Mouse (Mus musculus) forebrain, embryonic 15.5 days (tissue): ENCODE data around the gene Unc80. TPM values are rescaled to one million over a fixed set of nuclear protein-coding genes. Genes with fewer than 3 reads are reported as not detected.
"Not testable (repeated sequence)": the region's sequence is repeated elsewhere in the genome, so short reads cannot be mapped to it uniquely, and the experiment has no call there.

Experiments used
- ATAC-seq: fragments of 200-750 bp; cut with Nextera tagmentation; replicated peaks from 2 replicates; pipeline ENCODE4 v1.8.0; 2017; ENCODE audit warnings: mild to moderate bottlenecking, moderate TSS enrichment, moderate library complexity
- H3K27ac ChIP-seq: fragments of 300-500 bp; sonication (generic); replicated peaks from 2 replicates; pipeline ENCODE4 v1.5.1; 2015; ENCODE audit warnings: mild to moderate bottlenecking, inconsistent platforms
- H3K27me3 ChIP-seq: fragments of 300-500 bp; sonication (generic); 2 replicates; pipeline ENCODE4 v1.6.1; 2015; ENCODE audit warnings: inconsistent platforms
- H3K36me3 ChIP-seq: fragments of 300-500 bp; sonication (generic); 2 replicates; pipeline ENCODE4 v1.6.1; 2015; ENCODE audit warnings: mild to moderate bottlenecking, inconsistent platforms
- H3K4me1 ChIP-seq: fragments of 300-500 bp; sonication (generic); 2 replicates; pipeline ENCODE4 v1.6.1; 2015; ENCODE audit warnings: inconsistent platforms
- H3K4me2 ChIP-seq: fragments of 300-500 bp; sonication (generic); replicated peaks from 2 replicates; pipeline ENCODE4 v1.6.1; 2015; ENCODE audit warnings: mild to moderate bottlenecking, inconsistent platforms
- H3K4me3 ChIP-seq: fragments of 300-500 bp; sonication (generic); 2 replicates; pipeline ENCODE4 v1.5.1; 2015; ENCODE audit warnings: mild to moderate bottlenecking, inconsistent platforms
- H3K9ac ChIP-seq: fragments of 300-500 bp; sonication (generic); replicated peaks from 2 replicates; pipeline ENCODE4 v1.6.1; 2015; ENCODE audit warnings: mild to moderate bottlenecking, inconsistent platforms
- H3K9me3 ChIP-seq: fragments of 300-500 bp; sonication (generic); 2 replicates; pipeline ENCODE4 v1.6.1; 2016; ENCODE audit warnings: inconsistent platforms
- WGBS: fragments of 180-500 bp; shearing (Covaris S2); methylation state at CpG from one replicate; pipeline ENCODE4 v1.1.7; 2015; ENCODE audit warnings: mixed read lengths; 5-methylcytosine and 5-hydroxymethylcytosine counted together
- polyA plus RNA-seq: library from polyadenylated mRNA; unstranded; fragments of >200 nt; fragmentation: Nextera tagmentation; extraction: Ambion mirVana; gene quantifications from 2 replicates; pipeline ENCODE4 v1.2.1, GENCODE M21; 2015

Unc80 gene
- polyA plus RNA-seq, 1 experiment from 2014 or later, result 3.9 TPM

DNA sequence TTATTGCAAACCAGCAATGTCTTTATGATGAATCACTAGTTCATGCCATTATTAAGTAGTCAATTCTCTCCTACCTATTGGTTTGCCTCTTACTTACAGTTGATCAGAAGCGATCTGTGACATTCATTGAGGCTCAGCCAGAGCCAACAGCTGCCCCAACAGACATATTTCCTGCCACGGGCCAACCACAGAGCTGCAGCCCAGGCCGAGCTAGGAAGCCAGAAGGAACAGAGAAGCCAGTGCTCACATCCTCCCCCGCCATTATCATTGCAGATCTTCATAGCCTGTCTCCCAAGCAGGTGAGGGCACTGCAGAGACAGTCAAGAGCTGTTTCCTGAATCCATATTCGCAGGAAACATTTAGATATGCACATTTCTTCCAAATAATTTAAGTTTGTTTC lies 226.1 kb downstream of the Unc80 start:
- no peaks in the 10 kb centered on the region for H3K27me3 ChIP-seq
- H3K4me1 ChIP-seq, result 0 out of 2 replicates have a peak, but pooled peaks cover 7% of the 10 kb centered on the region
- no peak for ATAC-seq
- WGBS, result 82% methylated on average over 5 of the region's 5 CpGs
- no peak overlapping the region for H3K4me3 ChIP-seq
- H3K27ac ChIP-seq, result no peak overlapping the region
- H3K4me2 ChIP-seq, result no peak overlapping the region
- H3K9ac ChIP-seq, result no peak overlapping the region
- H3K9me3 ChIP-seq, result no peaks in the 10 kb centered on the region
- H3K36me3 ChIP-seq, result no peaks in the 10 kb centered on the region

DNA sequence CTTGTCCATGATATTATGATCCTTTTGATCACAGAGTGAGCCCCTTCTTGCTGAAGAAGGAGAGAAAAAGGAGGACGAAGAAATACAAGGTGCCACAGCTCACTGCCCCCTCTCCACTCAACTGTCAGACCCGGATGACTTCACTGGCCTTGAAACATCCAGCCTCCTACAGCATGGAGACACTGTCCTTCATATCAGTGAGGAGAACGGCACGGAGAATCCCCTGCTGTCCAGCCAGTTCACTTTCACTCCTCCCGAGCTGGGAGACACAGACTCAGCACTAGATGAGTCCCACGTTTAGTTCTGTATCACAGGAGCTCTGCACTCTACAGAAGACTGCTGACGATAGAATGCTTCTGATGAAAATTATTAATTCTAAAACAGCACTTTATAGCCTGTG lies 227.1 kb downstream of the Unc80 start:
- H3K27me3 ChIP-seq, result no peaks in the 10 kb centered on the region
- ATAC-seq, result no peak
- WGBS, result 73% methylated on average over 7 of the region's 7 CpGs

GRCm38 (mm10) chr1:66699630-66700029 lies 231.5 kb downstream of the Unc80 start:
- not testable (repeated sequence) for H3K4me2 ChIP-seq, H3K9me3 ChIP-seq, H3K27me3 ChIP-seq, H3K36me3 ChIP-seq, H3K4me3 ChIP-seq, ATAC-seq, H3K9ac ChIP-seq, H3K27ac ChIP-seq
- H3K4me1 ChIP-seq, result peaks cover 26% of the 10 kb centered on the region
- WGBS, result 90% methylated on average over 10 of the region's 10 CpGs

More for the DNA sequence above, 227.1 kb downstream of the Unc80 start:
- Histone ChIP-seq H3K4me3 (no peak overlapping the region), H3K9me3 (no peaks in the 10 kb centered on the region), H3K36me3 (no peaks in the 10 kb centered on the region), H3K4me1 (peaks cover 10% of the 10 kb centered on the region; the same call in 1 of the 2 replicates), H3K27ac (no peak overlapping the region), H3K9ac (no peak overlapping the region), H3K4me2 (no peak overlapping the region)

GRCm38 (mm10) chr1:66700149-66700692 lies 232.1 kb downstream of the Unc80 start:
- 47% methylated on average over 5 of the region's 5 CpGs for WGBS
- H3K27ac ChIP-seq, result peak overlapping the region; percentile 5; the same call in 1 of the 2 replicates
- H3K4me1 ChIP-seq, result peaks cover 26% of the 10 kb centered on the region
- H3K36me3 ChIP-seq, result no peaks in the 10 kb centered on the region
- H3K9me3 ChIP-seq, result no peaks in the 10 kb centered on the region
- no peak overlapping the region for H3K9ac ChIP-seq
- ATAC-seq, result peak; percentile 42
- H3K4me3 ChIP-seq, result peak overlapping the region; percentile 96
- H3K4me2 ChIP-seq, result peak overlapping the region; percentile 74
- H3K27me3 ChIP-seq, result no peaks in the 10 kb centered on the region

- peak within 1 kb of the TSS; percentile 72 for H3K27ac ChIP-seq
- WGBS, result under 1% methylated on average over 73 of the region's 73 CpGs
- ATAC-seq, result peak; percentile 100
These were observed 232.8 kb downstream of the Unc80 start, which contains the start of gene Rpe for GRCm38 (mm10) chr1:66700693-66701575. Rpe (plus strand) TSS chr1:66700831.

DNA sequence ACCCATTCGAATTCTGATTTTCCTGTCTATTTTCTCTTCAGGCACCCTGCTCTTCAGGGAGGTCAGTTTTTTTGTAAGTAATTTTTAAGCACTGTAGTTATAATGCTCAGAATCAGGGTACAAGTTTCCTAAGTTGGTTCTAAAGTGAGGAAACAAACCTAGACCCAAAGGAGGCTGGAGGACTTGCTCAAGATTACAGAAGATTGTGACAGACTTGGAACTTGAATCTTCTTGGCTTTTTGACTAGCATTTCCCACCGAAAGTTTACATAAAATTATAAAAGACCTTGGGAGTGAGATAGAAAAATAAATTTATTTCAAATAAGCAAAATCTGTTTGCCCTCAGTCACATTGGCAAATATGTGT lies 233.4 kb downstream of the Unc80 start:
- WGBS, result 28% methylated on average over 2 of the region's 2 CpGs
- H3K36me3 ChIP-seq, result 0 out of 2 replicates have a peak, but pooled peaks cover under 1% of the 10 kb centered on the region

More at GRCm38 (mm10) chr1:66700693-66701575, 232.8 kb downstream of the Unc80 start, which contains the start of gene Rpe:
- Histone ChIP-seq H3K9ac (peak within 1 kb of the TSS; percentile 89), H3K4me1 (peaks cover 26% of the 10 kb centered on the region), H3K36me3 (no peaks in the 10 kb centered on the region), H3K9me3 (no peaks in the 10 kb centered on the region), H3K4me2 (peak within 1 kb of the TSS; percentile 74), H3K4me3 (peak within 1 kb of the TSS; percentile 96), H3K27me3 (no peaks in the 10 kb centered on the region)

GRCm38 (mm10) chr1:66702623-66703345 lies 234.6 kb downstream of the Unc80 start:
- 99% methylated on average over 4 of the region's 4 CpGs for WGBS
- Histone ChIP-seq H3K27ac (no peak overlapping the region), H3K4me1 (peaks cover 26% of the 10 kb centered on the region), H3K9ac (no peak overlapping the region), H3K27me3 (no peaks in the 10 kb centered on the region), H3K36me3 (peaks cover 10% of the 10 kb centered on the region), H3K9me3 (no peaks in the 10 kb centered on the region), H3K4me3 (no peak overlapping the region), H3K4me2 (no peak overlapping the region)
- no peak for ATAC-seq

More for the DNA sequence above, 233.4 kb downstream of the Unc80 start:
- Histone ChIP-seq H3K9me3 (no peaks in the 10 kb centered on the region), H3K4me3 (peak overlapping the region; percentile 96), H3K9ac (peak overlapping the region; percentile 89), H3K4me1 (peaks cover 26% of the 10 kb centered on the region), H3K4me2 (peak overlapping the region; percentile 74), H3K27me3 (no peaks in the 10 kb centered on the region), H3K27ac (no peak overlapping the region)
- ATAC-seq, result no peak

- 55% methylated on average over 6 of the region's 6 CpGs for WGBS
- no peaks in the 10 kb centered on the region for H3K9me3 ChIP-seq
- no peak overlapping the region for H3K27ac ChIP-seq
- no peak for ATAC-seq
- H3K36me3 ChIP-seq, result peaks cover 14% of the 10 kb centered on the region
- no peaks in the 10 kb centered on the region for H3K27me3 ChIP-seq
- H3K4me1 ChIP-seq, result peaks cover 26% of the 10 kb centered on the region
- no peak overlapping the region for H3K9ac ChIP-seq
- no peak overlapping the region for H3K4me2 ChIP-seq
- H3K4me3 ChIP-seq, result no peak overlapping the region
These were observed 236.4 kb downstream of the Unc80 start for GRCm38 (mm10) chr1:66704523-66704922.

DNA sequence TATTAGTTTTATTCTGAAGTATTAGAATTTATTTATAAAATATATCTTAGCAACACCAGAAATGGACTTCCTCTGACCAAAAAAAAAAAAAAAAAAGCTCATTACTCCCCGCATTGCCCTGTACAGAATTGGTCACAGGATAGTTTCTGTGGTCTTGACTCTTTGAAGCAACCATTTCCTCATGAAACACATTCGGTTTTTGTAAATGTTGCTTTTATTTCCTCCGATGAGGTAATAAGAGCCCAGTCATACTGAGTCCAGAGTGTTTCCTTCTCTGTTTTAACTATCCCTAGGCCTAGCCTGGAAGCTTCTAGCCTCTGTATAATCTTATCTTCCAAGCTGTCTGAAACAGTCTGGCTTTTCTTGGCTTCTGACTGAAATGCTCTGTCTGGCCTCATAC lies 244.7 kb downstream of the Unc80 start:
- no peaks in the 10 kb centered on the region for H3K9me3 ChIP-seq
- H3K4me2 ChIP-seq, result no peak overlapping the region
- no peak overlapping the region for H3K9ac ChIP-seq
- H3K27ac ChIP-seq, result no peak overlapping the region
- no peak overlapping the region for H3K4me3 ChIP-seq
- no peaks in the 10 kb centered on the region for H3K27me3 ChIP-seq
- H3K4me1 ChIP-seq, result no peaks in the 10 kb centered on the region
- H3K36me3 ChIP-seq, result peaks cover 28% of the 10 kb centered on the region
- 96% methylated on average over 3 of the region's 3 CpGs for WGBS
- no peak for ATAC-seq

DNA sequence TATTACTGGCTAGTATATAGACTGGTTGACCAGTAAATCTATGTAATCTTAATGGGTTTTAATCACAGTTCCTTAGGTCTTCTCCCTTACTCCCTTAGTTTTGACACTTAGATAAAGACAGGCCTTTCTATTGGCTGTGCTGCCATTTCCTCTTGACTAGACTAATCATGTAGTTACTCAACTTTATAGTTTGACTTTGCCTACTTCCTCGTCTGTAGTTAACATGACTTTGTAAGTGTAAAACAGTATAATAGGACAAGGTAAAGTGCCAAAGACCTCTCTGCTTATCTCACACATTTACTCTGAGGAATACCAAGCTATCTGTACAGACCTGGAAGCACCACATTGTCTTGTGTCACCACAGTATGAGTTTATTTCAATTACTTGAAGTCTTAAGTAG lies 262.4 kb downstream of the Unc80 start:
- H3K27me3 ChIP-seq, result no peaks in the 10 kb centered on the region
- H3K9me3 ChIP-seq, result no peaks in the 10 kb centered on the region
- WGBS, result 82% methylated on average over 1 of the region's 1 CpGs
- no peak overlapping the region for H3K4me3 ChIP-seq
- no peak overlapping the region for H3K4me2 ChIP-seq
- ATAC-seq, result no peak
- H3K36me3 ChIP-seq, result peaks cover 24% of the 10 kb centered on the region
- H3K4me1 ChIP-seq, result no peaks in the 10 kb centered on the region
- no peak overlapping the region for H3K27ac ChIP-seq
- H3K9ac ChIP-seq, result no peak overlapping the region
